Mouse (Mus musculus) lung, postnatal 0 days (tissue): ENCODE results near the gene Rhbdd3.

Source experiments
- CTCF ChIP-seq: IDR thresholded peaks from 2 replicates; pipeline ENCODE4 v1.5.1; 2016; ENCODE audit warnings: antibody characterized with exemption, mild to moderate bottlenecking
- EP300 ChIP-seq: IDR thresholded peaks from 2 replicates; pipeline ENCODE4 v1.6.1; 2016; ENCODE audit warnings: antibody characterized with exemption, mild to moderate bottlenecking, control low read depth

DNA sequence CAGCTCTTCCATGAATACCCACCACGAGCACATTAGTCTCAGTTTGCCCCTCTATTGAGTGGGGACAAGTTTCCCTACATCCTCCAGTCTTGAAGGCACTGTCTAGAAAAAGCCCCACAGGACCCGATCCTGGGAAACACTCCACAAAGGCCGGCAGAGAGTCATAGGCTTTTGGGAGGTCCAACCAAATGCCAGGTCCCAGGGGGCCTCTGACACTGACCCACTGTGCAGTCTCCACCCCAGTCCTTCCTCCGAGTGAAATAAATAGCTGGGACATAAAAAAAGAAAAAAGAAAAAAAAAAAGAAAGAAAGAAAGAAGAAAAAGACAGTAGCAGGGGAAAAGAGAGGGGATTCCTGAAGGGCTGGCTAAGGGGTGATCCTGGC, 52.5 kb downstream of the Rhbdd3 start:
- TF ChIP-seq CTCF (no peak), EP300 (no peak)
